Mouse (Mus musculus) left cerebral cortex, adult 8-10 months (tissue): ENCODE results near the gene Tnrc6c. TPM values are rescaled to one million over a fixed set of nuclear protein-coding genes. Genes with fewer than 3 reads are reported as not detected.
A peak's percentile ranks its signal among the peaks of the same experiment; 100 is the strongest.

Source experiments
- DNase-seq, 2 experiments: peaks; one replicate each; pipeline ENCODE4 v3.0.0; 2022; ENCODE audit warnings: low spot score in 2 of 2
- total RNA-seq, 4 experiments: library from RNA; stranded (reverse); gene quantifications; 2 replicates each; pipeline ENCODE4 v1.2.4; 2022

Gene Tnrc6c
- total RNA-seq, 4 experiments from 2014 or later = 54.0 to 61.3 (median 57.8) TPM

GRCm38 (mm10) chr11:117633310-117633709 lies 20.8 kb upstream of the Tnrc6c start:
- no peak for DNase-seq

GRCm38 (mm10) chr11:117638386-117638785 lies 15.7 kb upstream of the Tnrc6c start:
- no peak for DNase-seq

DNA sequence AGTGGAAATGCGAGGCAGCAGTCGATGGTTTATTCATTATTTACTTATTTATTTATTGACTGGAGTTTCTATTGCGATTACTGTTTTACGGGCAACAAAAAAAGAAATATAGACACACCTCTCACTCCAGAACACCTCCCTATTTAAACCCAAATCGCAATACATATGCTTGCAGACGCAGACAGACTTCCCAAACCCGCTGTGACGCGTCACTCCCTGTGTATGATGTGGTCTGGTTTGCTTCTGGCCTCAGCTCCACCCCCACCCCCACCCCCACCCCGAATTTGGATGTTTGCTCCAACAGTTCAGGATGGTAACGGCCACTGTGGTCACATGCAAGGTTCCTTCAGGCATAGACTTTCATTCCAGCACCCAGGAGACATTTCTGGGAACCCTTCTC lies 15.3 kb upstream of the Tnrc6c start:
- no peak for DNase-seq

DNA sequence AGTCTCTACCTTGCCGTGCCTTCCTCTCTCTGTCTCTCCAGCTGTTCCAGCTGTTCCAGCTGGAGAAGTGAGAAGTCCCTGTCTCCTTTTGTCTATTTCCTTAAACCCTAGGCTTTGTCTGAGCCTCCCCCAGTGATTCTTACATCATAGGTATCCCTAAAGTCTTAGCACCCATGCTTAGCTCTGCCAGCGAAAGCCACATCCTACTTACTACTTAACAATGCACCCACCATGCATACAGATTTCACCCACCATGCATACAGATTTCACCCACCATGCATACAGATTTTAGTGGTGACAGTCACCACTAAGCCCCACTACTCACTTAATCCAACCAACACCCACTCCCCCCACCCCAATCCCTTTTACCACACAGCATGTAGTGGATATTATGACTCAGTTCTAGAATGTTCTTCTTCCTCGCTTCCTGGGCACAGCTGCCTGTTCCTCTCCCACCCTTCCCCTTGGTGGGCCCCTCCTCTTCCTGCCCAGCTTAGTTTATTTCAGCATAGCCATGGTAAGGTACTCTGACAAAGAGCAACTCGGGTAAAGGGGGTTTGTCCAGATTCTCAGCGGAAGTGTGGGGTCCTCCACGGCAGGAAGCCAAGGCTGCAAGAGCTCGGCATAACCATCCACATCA lies 14.6 kb upstream of the Tnrc6c start:
- no peak for DNase-seq

GRCm38 (mm10) chr11:117642181-117642580 lies 11.9 kb upstream of the Tnrc6c start:
- DNase-seq = no peak

- DNase-seq = no peak
These were observed 10.8 kb upstream of the Tnrc6c start for GRCm38 (mm10) chr11:117643240-117643639.

DNA sequence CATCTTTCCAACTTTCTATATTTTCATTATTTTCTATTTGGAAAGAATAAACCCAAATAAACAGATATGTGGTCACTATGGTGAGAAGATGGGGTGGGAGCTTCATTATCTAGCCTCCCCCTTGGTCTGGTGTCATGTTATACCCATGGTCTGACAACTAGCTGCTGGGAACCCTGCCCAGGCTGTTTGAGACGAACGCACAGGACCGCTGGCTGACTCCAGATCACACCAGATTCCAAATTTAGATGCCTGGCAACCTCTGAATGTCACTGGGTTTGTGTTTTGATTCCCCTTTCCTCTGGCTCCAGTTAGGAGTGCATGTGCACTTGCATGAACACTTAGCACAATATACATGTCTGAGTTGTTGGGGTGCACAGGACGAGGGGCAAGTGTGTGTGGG lies 7.3 kb upstream of the Tnrc6c start:
- DNase-seq = no peak

DNA sequence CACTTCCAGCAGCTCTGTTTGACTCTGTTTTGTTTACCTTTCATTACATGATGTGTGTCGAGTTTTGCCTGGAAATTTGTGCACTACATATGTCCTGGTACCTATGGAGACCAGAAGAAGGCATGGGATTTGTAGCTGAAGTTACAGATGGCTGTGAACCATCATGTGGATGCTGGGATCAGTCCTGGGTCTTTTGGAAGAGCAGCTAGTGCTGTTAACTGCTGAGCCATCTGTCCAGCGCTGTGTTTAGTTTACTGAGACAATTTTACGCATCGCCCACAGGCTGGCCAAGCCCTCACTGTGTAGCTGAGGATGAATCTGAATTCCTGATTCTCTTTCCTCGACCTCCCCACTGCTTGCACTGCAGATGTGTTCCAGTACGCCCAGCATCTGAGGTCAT lies 6.1 kb upstream of the Tnrc6c start:
- peak in 1 of 2 experiments; percentile 30 for DNase-seq

GRCm38 (mm10) chr11:117650721-117651644 lies 3.1 kb upstream of the Tnrc6c start:
- no peak for DNase-seq

- no peak for DNase-seq
These were observed 1.2 kb upstream of the Tnrc6c start for GRCm38 (mm10) chr11:117652907-117653306.

DNA sequence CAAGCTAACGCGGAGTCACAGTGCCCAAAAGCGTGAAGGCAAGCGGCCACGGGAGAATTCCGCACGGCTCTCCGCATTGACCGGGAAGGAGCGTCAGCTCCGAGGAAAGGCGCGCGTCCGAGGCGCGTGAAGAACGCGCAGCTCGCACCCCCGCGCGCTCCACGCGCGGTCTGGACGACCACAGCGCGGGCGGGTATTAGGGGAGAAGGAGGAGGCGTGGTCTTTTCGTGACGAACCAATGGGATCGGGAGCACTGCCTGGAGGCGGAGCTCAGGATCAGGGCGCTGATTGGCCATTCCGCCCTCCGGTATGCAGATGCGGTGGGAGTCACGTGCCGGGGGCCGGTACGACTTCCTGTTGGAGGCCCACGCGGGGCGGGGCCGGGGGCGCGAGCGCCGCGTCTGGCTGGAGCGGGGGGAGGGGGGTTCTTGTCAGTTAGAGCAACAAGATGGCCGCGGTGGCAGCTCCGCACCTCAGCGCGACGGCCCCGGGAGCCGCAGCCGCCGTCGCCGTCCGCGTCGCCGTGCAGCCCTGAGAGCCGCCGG lies 363 bp downstream of the Tnrc6c start:
- DNase-seq = peak; percentile 96 to 100

DNA sequence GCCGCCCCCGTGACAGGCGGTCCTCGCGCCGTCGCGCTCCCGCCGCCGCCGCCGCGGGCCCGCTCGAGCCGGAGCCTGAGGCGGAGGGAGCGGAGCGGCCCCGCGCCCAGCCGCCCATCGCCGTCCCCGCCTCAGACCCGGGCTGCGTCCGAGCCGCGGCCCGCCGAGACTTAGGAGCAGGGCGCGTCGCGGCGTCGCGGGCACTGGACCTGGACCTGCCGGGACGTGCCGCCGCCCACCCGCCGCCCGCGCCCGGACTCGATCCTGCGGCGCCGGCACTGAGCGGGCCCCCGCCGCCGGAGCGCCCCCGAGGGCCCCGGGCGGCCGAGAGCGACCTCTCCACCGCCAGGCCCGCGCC lies 824 bp downstream of the Tnrc6c start:
- no peak for DNase-seq

DNA sequence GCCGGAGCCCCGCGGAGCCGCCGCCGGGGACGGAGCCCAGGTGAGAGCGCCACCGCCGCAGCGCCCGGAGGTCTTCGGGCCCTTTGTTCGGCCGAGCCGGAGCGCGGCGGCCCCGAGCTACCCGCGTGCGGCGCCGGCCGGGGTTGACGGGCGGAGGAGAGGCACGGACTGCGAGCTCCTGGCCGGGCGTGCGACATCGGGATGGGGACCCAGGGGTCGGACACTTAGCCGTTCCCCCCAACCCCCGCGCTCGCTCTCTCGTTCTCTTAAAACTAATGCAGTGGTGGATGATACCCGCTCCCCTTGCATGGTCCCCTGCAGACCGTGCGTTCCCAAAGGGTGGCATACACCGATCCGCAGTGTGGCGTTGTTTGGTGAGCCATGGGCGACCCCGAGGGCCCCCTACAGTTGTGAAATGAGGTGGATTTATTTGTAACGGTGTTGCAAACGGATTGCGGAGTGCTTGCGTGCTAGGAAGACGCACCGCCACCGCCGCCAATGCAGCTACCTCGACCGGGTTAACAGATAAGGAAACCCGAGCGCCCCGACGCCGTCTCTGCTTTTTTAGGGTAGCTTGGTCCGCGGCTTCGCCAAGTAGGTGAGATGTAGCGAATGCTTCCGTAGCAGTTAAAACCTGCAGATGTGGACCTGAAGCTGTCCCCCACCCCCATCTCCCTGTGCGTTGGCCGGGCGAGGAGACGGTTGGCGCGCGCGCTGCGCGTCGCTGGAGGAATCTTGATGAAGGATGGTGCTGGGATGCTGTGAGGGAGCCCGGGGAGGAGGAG lies 1.4 kb downstream of the Tnrc6c start:
- peak; percentile 63 to 72 for DNase-seq

DNA sequence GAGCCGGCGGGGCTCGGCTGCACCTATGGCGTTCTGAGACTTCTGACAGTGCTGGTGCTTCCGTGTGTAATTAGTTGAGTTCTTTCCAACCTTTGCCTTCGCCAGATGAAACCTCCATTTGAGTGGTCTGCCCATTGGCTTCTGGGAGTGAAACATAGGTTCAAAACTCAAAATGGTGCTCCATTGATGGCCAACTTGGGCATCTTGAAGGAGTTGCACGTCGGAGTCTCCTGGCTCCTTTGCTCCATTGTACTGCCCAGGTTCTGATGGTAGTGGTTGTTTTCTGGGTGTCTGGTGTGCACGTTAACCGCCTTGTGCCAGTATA lies 1.9 kb downstream of the Tnrc6c start:
- DNase-seq = no peak

- peak in 1 of 2 experiments; percentile 28 for DNase-seq
These were observed 4.9 kb downstream of the Tnrc6c start for GRCm38 (mm10) chr11:117658974-117659373.

GRCm38 (mm10) chr11:117663036-117663809 lies 9.1 kb downstream of the Tnrc6c start:
- no peak for DNase-seq

GRCm38 (mm10) chr11:117663810-117664139 lies 9.7 kb downstream of the Tnrc6c start:
- DNase-seq = no peak

DNA sequence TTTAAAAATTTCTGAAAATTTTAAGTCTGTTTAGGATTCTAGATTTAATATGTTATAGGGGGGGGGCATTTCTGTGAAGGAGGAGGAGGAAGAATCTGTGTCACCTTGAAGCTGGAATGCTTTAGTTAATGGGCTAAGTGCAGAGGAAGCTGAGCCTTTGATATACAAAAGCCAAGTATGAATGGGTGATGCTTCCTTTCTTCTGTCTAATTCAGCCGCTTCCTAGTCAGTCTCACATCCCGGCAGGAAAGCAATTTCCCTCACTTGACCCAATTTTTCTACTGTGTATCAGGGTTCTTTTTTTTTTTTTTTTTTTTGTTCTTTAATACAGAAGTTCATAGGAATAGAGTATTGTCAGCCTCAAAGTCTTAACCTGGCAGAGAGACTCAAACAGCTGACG lies 11.1 kb downstream of the Tnrc6c start:
- DNase-seq = no peak

DNA sequence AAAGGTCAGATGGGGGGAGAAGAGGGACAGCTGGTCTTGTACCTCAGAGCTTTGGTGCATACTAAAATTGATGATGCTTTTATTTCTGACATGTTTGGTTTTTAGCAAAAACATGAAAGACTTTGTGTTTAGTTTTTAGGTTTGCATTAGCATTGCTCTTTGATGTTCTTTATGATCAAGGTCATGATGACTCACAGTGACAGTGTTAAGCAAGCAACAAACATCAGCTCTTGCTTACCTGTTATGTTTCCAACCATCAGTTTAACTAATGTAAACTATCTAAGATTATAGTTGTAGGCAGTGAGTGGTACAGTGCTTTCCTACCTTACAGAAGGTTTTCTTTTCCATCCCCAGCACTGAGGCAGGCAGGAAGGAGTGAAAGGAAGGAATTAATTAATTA lies 12.5 kb downstream of the Tnrc6c start:
- no peak for DNase-seq

GRCm38 (mm10) chr11:117667152-117667551 lies 13.1 kb downstream of the Tnrc6c start:
- DNase-seq = no peak

- DNase-seq = no peak
These were observed 13.7 kb downstream of the Tnrc6c start for GRCm38 (mm10) chr11:117667825-117668224.
